Mouse (Mus musculus): ENCODE data around the gene Gm49510. TPM values are rescaled to one million over a fixed set of nuclear protein-coding genes. Genes with fewer than 3 reads are reported as not detected.

Gm49510 gene
- polyA plus RNA-seq, 1 experiment from 2014 or later = 0.21 TPM

- Histone ChIP-seq H3K27ac (ENCODE audit: low read depth, low read length) (peak within 1 kb of the TSS; percentile 41; the same call in 1 of the 2 replicates), H3K27me3 (replicated peaks; ENCODE audit: control insufficient read depth, insufficient read depth, low read length) (no peaks in the 10 kb centered on the region), H3K4me3 (ENCODE audit: low read depth, low read length) (peak within 1 kb of the TSS; percentile 59), H3K9ac (ENCODE audit: low read depth, low read length) (peak within 1 kb of the TSS; percentile 54), H3K36me3 (ENCODE audit: control insufficient read depth, insufficient read depth) (peaks cover 6% of the 10 kb centered on the region; the same call in 1 of the 2 replicates), H3K4me1 (replicated peaks; ENCODE audit: control insufficient read depth, insufficient read depth, low read length) (peaks cover 14% of the 10 kb centered on the region), H3K4me2 (replicated peaks; ENCODE audit: low read depth) (peak within 1 kb of the TSS; percentile 88), H3K9me3 (ENCODE audit: control insufficient read depth) (no peaks in the 10 kb centered on the region)
- no peak for TF ChIP-seq CTCF (IDR thresholded peaks at IDR 0.05; ENCODE audit: low read depth)
- 2% methylated on average over 47 of the region's 47 CpGs for WGBS
- ATAC-seq = 0 out of 2 replicates have a peak, but pooled peaks have one; percentile 26
These were observed 495 bp downstream of the Gm49510 start, which contains the start of gene Sh3bp1 for GRCm38 (mm10) chr15:78899740-78900584. TSS of gene Sh3bp1 (plus strand) at chr15:78899768.

GRCm38 (mm10) chr15:78900585-78901421 is 1.3 kb downstream of the Gm49510 start:
- Histone ChIP-seq H3K36me3 (ENCODE audit: control insufficient read depth, insufficient read depth) (peaks cover 10% of the 10 kb centered on the region; the same call in 1 of the 2 replicates), H3K9me3 (ENCODE audit: control insufficient read depth) (no peaks in the 10 kb centered on the region), H3K27me3 (replicated peaks; ENCODE audit: control insufficient read depth, insufficient read depth, low read length) (no peaks in the 10 kb centered on the region), H3K4me2 (replicated peaks; ENCODE audit: low read depth) (peak overlapping the region; percentile 88), H3K27ac (ENCODE audit: low read depth, low read length) (0 out of 2 replicates have a peak overlapping the region, but pooled peaks have one; percentile 41), H3K4me1 (replicated peaks; ENCODE audit: control insufficient read depth, insufficient read depth, low read length) (peaks cover 14% of the 10 kb centered on the region), H3K9ac (ENCODE audit: low read depth, low read length) (peak overlapping the region; percentile 54; the same call in 1 of the 2 replicates), H3K4me3 (ENCODE audit: low read depth, low read length) (peak overlapping the region; percentile 59)
- WGBS = 24% methylated on average over 18 of the region's 18 CpGs
- no peak for TF ChIP-seq CTCF (IDR thresholded peaks at IDR 0.05; ENCODE audit: low read depth)
- ATAC-seq = no peak

GRCm38 (mm10) chr15:78901422-78901789 is 1.9 kb downstream of the Gm49510 start:
- H3K9ac ChIP-seq (ENCODE audit: low read depth, low read length) = no peak overlapping the region
- H3K27ac ChIP-seq (ENCODE audit: low read depth, low read length) = no peak overlapping the region
- peak; percentile 22 for TF ChIP-seq CTCF (IDR thresholded peaks at IDR 0.05; ENCODE audit: low read depth)
- H3K4me1 ChIP-seq (replicated peaks; ENCODE audit: control insufficient read depth, insufficient read depth, low read length) = peaks cover 14% of the 10 kb centered on the region
- no peak for ATAC-seq
- 61% methylated on average over 8 of the region's 8 CpGs for WGBS
- H3K36me3 ChIP-seq (ENCODE audit: control insufficient read depth, insufficient read depth) = peaks cover 11% of the 10 kb centered on the region; the same call in 1 of the 2 replicates
- no peaks in the 10 kb centered on the region for H3K9me3 ChIP-seq (ENCODE audit: control insufficient read depth)
- H3K27me3 ChIP-seq (replicated peaks; ENCODE audit: control insufficient read depth, insufficient read depth, low read length) = no peaks in the 10 kb centered on the region
- peak overlapping the region; percentile 88 for H3K4me2 ChIP-seq (replicated peaks; ENCODE audit: low read depth)
- H3K4me3 ChIP-seq (ENCODE audit: low read depth, low read length) = no peak overlapping the region

- H3K4me1 ChIP-seq (replicated peaks; ENCODE audit: control insufficient read depth, insufficient read depth, low read length) = peaks cover 8% of the 10 kb centered on the region; the same call in 1 of the 2 replicates
- peaks cover 29% of the 10 kb centered on the region; the same call in 1 of the 2 replicates for H3K36me3 ChIP-seq (ENCODE audit: control insufficient read depth, insufficient read depth)
- 0 out of 2 replicates have a peak overlapping the region, but pooled peaks have one; percentile 13 for H3K4me2 ChIP-seq (replicated peaks; ENCODE audit: low read depth)
- 0 out of 2 replicates have a peak overlapping the region, but pooled peaks have one; percentile 34 for H3K9ac ChIP-seq (ENCODE audit: low read depth, low read length)
- H3K27ac ChIP-seq (ENCODE audit: low read depth, low read length) = no peak overlapping the region
- ATAC-seq = 0 out of 2 replicates have a peak, but pooled peaks have one; percentile 28
- WGBS = 0% methylated on average over 2 of the region's 2 CpGs
- H3K9me3 ChIP-seq (ENCODE audit: control insufficient read depth) = no peaks in the 10 kb centered on the region
- no peaks in the 10 kb centered on the region for H3K27me3 ChIP-seq (replicated peaks; ENCODE audit: control insufficient read depth, insufficient read depth, low read length)
- H3K4me3 ChIP-seq (ENCODE audit: low read depth, low read length) = no peak overlapping the region
- peak; percentile 95 for TF ChIP-seq CTCF (IDR thresholded peaks at IDR 0.05; ENCODE audit: low read depth)
These were observed 3.8 kb downstream of the Gm49510 start for GRCm38 (mm10) chr15:78903243-78903642.

GRCm38 (mm10) chr15:78908399-78908798 is 8.9 kb downstream of the Gm49510 start:
- WGBS = 74% methylated on average over 7 of the region's 7 CpGs
- Histone ChIP-seq H3K9me3 (ENCODE audit: control insufficient read depth) (no peaks in the 10 kb centered on the region), H3K27ac (ENCODE audit: low read depth, low read length) (no peak overlapping the region), H3K27me3 (replicated peaks; ENCODE audit: control insufficient read depth, insufficient read depth, low read length) (no peaks in the 10 kb centered on the region), H3K4me3 (ENCODE audit: low read depth, low read length) (no peak overlapping the region), H3K36me3 (ENCODE audit: control insufficient read depth, insufficient read depth) (peaks cover 36% of the 10 kb centered on the region; the same call in 1 of the 2 replicates), H3K4me1 (replicated peaks; ENCODE audit: control insufficient read depth, insufficient read depth, low read length) (no peaks in the 10 kb centered on the region; the same call in 1 of the 2 replicates), H3K4me2 (replicated peaks; ENCODE audit: low read depth) (no peak overlapping the region), H3K9ac (ENCODE audit: low read depth, low read length) (no peak overlapping the region)
- no peak for ATAC-seq
- TF ChIP-seq CTCF (IDR thresholded peaks at IDR 0.05; ENCODE audit: low read depth) = no peak
